Mouse (Mus musculus) heart, embryonic 13.5 days (tissue): ENCODE measurements around the gene Rgs8. TPM values are rescaled to one million over a fixed set of nuclear protein-coding genes. Genes with fewer than 3 reads are reported as not detected.

Experiments
- ATAC-seq: fragments of 200-750 bp; cut with Nextera tagmentation; 2 replicates; pipeline ENCODE4 v1.8.0; 2017; ENCODE audit warnings: moderate TSS enrichment; ENCODE audit not compliant: insufficient number of reproducible peaks, low FRiP score, low TSS enrichment; ENCODE audit errors: extremely low read depth
- H3K27ac ChIP-seq: fragments of 300-500 bp; sonication (generic); replicated peaks from 2 replicates; pipeline ENCODE4 v1.5.1; 2015; ENCODE audit warnings: moderate library complexity, mild to moderate bottlenecking, inconsistent platforms
- H3K27me3 ChIP-seq: fragments of 300-500 bp; sonication (generic); replicated peaks from 2 replicates; pipeline ENCODE4 v1.6.1; 2015; ENCODE audit warnings: mild to moderate bottlenecking, inconsistent platforms
- H3K36me3 ChIP-seq: fragments of 300-500 bp; sonication (generic); 2 replicates; pipeline ENCODE4 v1.6.1; 2015; ENCODE audit warnings: mild to moderate bottlenecking, inconsistent platforms
- H3K4me1 ChIP-seq: fragments of 300-500 bp; sonication (generic); 2 replicates; pipeline ENCODE4 v1.6.1; 2015; ENCODE audit warnings: inconsistent platforms
- H3K4me2 ChIP-seq: fragments of 300-500 bp; sonication (generic); 2 replicates; pipeline ENCODE4 v1.6.1; 2015; ENCODE audit warnings: inconsistent platforms, mild to moderate bottlenecking, moderate library complexity
- H3K4me3 ChIP-seq: fragments of 300-500 bp; sonication (generic); 2 replicates; pipeline ENCODE4 v1.5.1; 2015; ENCODE audit warnings: moderate library complexity, mild to moderate bottlenecking, inconsistent platforms
- H3K9ac ChIP-seq: fragments of 300-500 bp; sonication (generic); 2 replicates; pipeline ENCODE4 v1.6.1; 2015; ENCODE audit warnings: inconsistent platforms, mild to moderate bottlenecking, moderate library complexity
- H3K9me3 ChIP-seq: fragments of 300-500 bp; sonication (generic); 2 replicates; pipeline ENCODE4 v1.6.1; 2016; ENCODE audit warnings: inconsistent platforms
- WGBS: fragments of 180-500 bp; shearing (Covaris S2); methylation state at CpG from one replicate; pipeline ENCODE4 v1.1.7; 2015; ENCODE audit warnings: mixed read lengths; 5-methylcytosine and 5-hydroxymethylcytosine counted together
- polyA plus RNA-seq: library from polyadenylated mRNA; unstranded; fragments of >200 nt; fragmentation: Nextera tagmentation; extraction: Ambion mirVana; gene quantifications from 2 replicates; pipeline ENCODE4 v1.2.1, GENCODE M21; 2015

Rgs8 gene
- polyA plus RNA-seq: 0.56 and 0.60 TPM in 2 replicates

GRCm38 (mm10) chr1:153652938-153653623, at the start of gene Rgs8:
Gene Rgs8 (plus strand): TSS chr1:153653025.
- peak; percentile 26; the same call in 1 of the 2 replicates for ATAC-seq
- WGBS: under 1% methylated on average over 26 of the region's 26 CpGs
- H3K36me3 ChIP-seq: no peaks in the 10 kb centered on the region
- H3K27ac ChIP-seq: no peak within 1 kb of the TSS
- H3K9ac ChIP-seq: peak within 1 kb of the TSS; percentile 76
- peaks cover 19% of the 10 kb centered on the region for H3K4me1 ChIP-seq
- peaks cover 62% of the 10 kb centered on the region for H3K27me3 ChIP-seq
- no peaks in the 10 kb centered on the region for H3K9me3 ChIP-seq
- peak within 1 kb of the TSS; percentile 83 for H3K4me2 ChIP-seq
- H3K4me3 ChIP-seq: peak within 1 kb of the TSS; percentile 51

- Histone ChIP-seq H3K36me3 (no peaks in the 10 kb centered on the region), H3K4me1 (no peaks in the 10 kb centered on the region), H3K9me3 (no peaks in the 10 kb centered on the region), H3K27me3 (no peaks in the 10 kb centered on the region), H3K4me2 (no peak overlapping the region), H3K27ac (no peak overlapping the region), H3K9ac (no peak overlapping the region), H3K4me3 (no peak overlapping the region)
- ATAC-seq: no peak
- WGBS: 83% methylated on average over 9 of the region's 9 CpGs
Observed at GRCm38 (mm10) chr1:153617340-153617830, 35.4 kb upstream of the Rgs8 start.

GRCm38 (mm10) chr1:153623036-153623435, 29.8 kb upstream of the Rgs8 start:
- Histone ChIP-seq H3K36me3 (no peaks in the 10 kb centered on the region), H3K4me1 (no peaks in the 10 kb centered on the region), H3K4me2 (no peak overlapping the region), H3K9me3 (no peaks in the 10 kb centered on the region), H3K27ac (no peak overlapping the region), H3K4me3 (no peak overlapping the region), H3K27me3 (no peaks in the 10 kb centered on the region), H3K9ac (no peak overlapping the region)
- WGBS: 57% methylated on average over 4 of the region's 4 CpGs
- ATAC-seq: no peak

GRCm38 (mm10) chr1:153632686-153633085, 20.1 kb upstream of the Rgs8 start:
- H3K27me3 ChIP-seq: no peaks in the 10 kb centered on the region
- no peak overlapping the region for H3K9ac ChIP-seq
- no peak overlapping the region for H3K27ac ChIP-seq
- no peaks in the 10 kb centered on the region for H3K9me3 ChIP-seq
- no peak for ATAC-seq
- no peaks in the 10 kb centered on the region for H3K36me3 ChIP-seq
- WGBS: 45% methylated on average over 6 of the region's 6 CpGs
- H3K4me1 ChIP-seq: peaks cover 34% of the 10 kb centered on the region
- H3K4me2 ChIP-seq: no peak overlapping the region
- no peak overlapping the region for H3K4me3 ChIP-seq

GRCm38 (mm10) chr1:153635056-153635455, 17.8 kb upstream of the Rgs8 start:
- no peaks in the 10 kb centered on the region for H3K27me3 ChIP-seq
- H3K36me3 ChIP-seq: no peaks in the 10 kb centered on the region
- 72% methylated on average over 5 of the region's 5 CpGs for WGBS
- ATAC-seq: no peak
- peak overlapping the region; percentile 81 for H3K27ac ChIP-seq
- H3K4me1 ChIP-seq: peaks cover 34% of the 10 kb centered on the region
- no peak overlapping the region for H3K4me2 ChIP-seq
- no peaks in the 10 kb centered on the region for H3K9me3 ChIP-seq
- no peak overlapping the region for H3K4me3 ChIP-seq
- H3K9ac ChIP-seq: no peak overlapping the region

- no peaks in the 10 kb centered on the region for H3K36me3 ChIP-seq
- H3K4me3 ChIP-seq: no peak overlapping the region
- no peak for ATAC-seq
- peak overlapping the region; percentile 38; the same call in 1 of the 2 replicates for H3K27ac ChIP-seq
- H3K27me3 ChIP-seq: no peaks in the 10 kb centered on the region
- peaks cover 34% of the 10 kb centered on the region for H3K4me1 ChIP-seq
- H3K9ac ChIP-seq: no peak overlapping the region
- no peaks in the 10 kb centered on the region for H3K9me3 ChIP-seq
- WGBS: 70% methylated on average over 3 of the region's 3 CpGs
- H3K4me2 ChIP-seq: no peak overlapping the region
Observed at GRCm38 (mm10) chr1:153635521-153635920, 17.3 kb upstream of the Rgs8 start.

GRCm38 (mm10) chr1:153636821-153637220, 16.0 kb upstream of the Rgs8 start:
- Histone ChIP-seq H3K9me3 (no peaks in the 10 kb centered on the region), H3K36me3 (no peaks in the 10 kb centered on the region), H3K4me1 (peaks cover 43% of the 10 kb centered on the region), H3K4me2 (no peak overlapping the region), H3K27me3 (no peaks in the 10 kb centered on the region), H3K4me3 (no peak overlapping the region), H3K9ac (no peak overlapping the region), H3K27ac (no peak overlapping the region)
- no peak for ATAC-seq
- WGBS: 53% methylated on average over 5 of the region's 5 CpGs

GRCm38 (mm10) chr1:153641492-153641939, 11.3 kb upstream of the Rgs8 start:
- H3K4me2 ChIP-seq: peak overlapping the region; percentile 65
- peaks cover 8% of the 10 kb centered on the region; the same call in 1 of the 2 replicates for H3K9me3 ChIP-seq
- no peaks in the 10 kb centered on the region for H3K36me3 ChIP-seq
- peaks cover 25% of the 10 kb centered on the region for H3K4me1 ChIP-seq
- peak overlapping the region; percentile 26 for H3K4me3 ChIP-seq
- no peaks in the 10 kb centered on the region; the same call in 1 of the 2 replicates for H3K27me3 ChIP-seq
- 10% methylated on average over 9 of the region's 9 CpGs for WGBS
- peak overlapping the region; percentile 37 for H3K9ac ChIP-seq
- ATAC-seq: 0 out of 2 replicates have a peak, but pooled peaks have one; percentile 12
- H3K27ac ChIP-seq: peak overlapping the region; percentile 85

GRCm38 (mm10) chr1:153641940-153642501, 10.8 kb upstream of the Rgs8 start:
- Histone ChIP-seq H3K9me3 (peaks cover 13% of the 10 kb centered on the region; the same call in 1 of the 2 replicates), H3K27me3 (no peaks in the 10 kb centered on the region; the same call in 1 of the 2 replicates), H3K9ac (peak overlapping the region; percentile 37), H3K4me2 (peak overlapping the region; percentile 65), H3K4me3 (peak overlapping the region; percentile 26), H3K27ac (peak overlapping the region; percentile 85), H3K36me3 (peaks cover 3% of the 10 kb centered on the region; the same call in 1 of the 2 replicates), H3K4me1 (peaks cover 25% of the 10 kb centered on the region)
- peak; percentile 35; the same call in 1 of the 2 replicates for ATAC-seq
- WGBS: 9% methylated on average over 13 of the region's 13 CpGs

- WGBS: 11% methylated on average over 5 of the region's 5 CpGs
- Histone ChIP-seq H3K4me1 (peaks cover 19% of the 10 kb centered on the region), H3K9me3 (no peaks in the 10 kb centered on the region), H3K4me2 (peak overlapping the region; percentile 83), H3K9ac (peak overlapping the region; percentile 76), H3K4me3 (peak overlapping the region; percentile 51), H3K27me3 (peaks cover 64% of the 10 kb centered on the region), H3K36me3 (no peaks in the 10 kb centered on the region), H3K27ac (no peak overlapping the region)
- ATAC-seq: no peak
Observed at GRCm38 (mm10) chr1:153653674-153654073, 849 bp downstream of the Rgs8 start.

GRCm38 (mm10) chr1:153659666-153660065, 6.8 kb downstream of the Rgs8 start:
- Histone ChIP-seq H3K4me2 (no peak overlapping the region), H3K27ac (no peak overlapping the region), H3K4me1 (peaks cover 12% of the 10 kb centered on the region), H3K36me3 (no peaks in the 10 kb centered on the region), H3K4me3 (no peak overlapping the region), H3K27me3 (peaks cover 45% of the 10 kb centered on the region), H3K9me3 (no peaks in the 10 kb centered on the region), H3K9ac (no peak overlapping the region)
- WGBS: 67% methylated on average over 9 of the region's 9 CpGs
- ATAC-seq: no peak
